Mouse (Mus musculus) forebrain, postnatal 0 days (tissue): ENCODE measurements at regions not wholly inside any gene's neighbourhood (a gene's known extent, or its start where the extent isn't known, plus 50 kb on each side); places are given as distances from the start of the nearest gene placed in this dataset.

Experiments used
- ATAC-seq: fragments of 200-750 bp; cut with Nextera tagmentation; 2 replicates; pipeline ENCODE4 v1.8.0; 2017; ENCODE audit warnings: mild to moderate bottlenecking, moderate library complexity
- DNase-seq: peaks from one replicate; pipeline ENCODE4 v3.0.0-alpha.2; 2015
- H3K27ac ChIP-seq: fragments of 300-500 bp; sonication (generic); 2 replicates; pipeline ENCODE4 v1.5.1; 2014; ENCODE audit warnings: low read depth, mild to moderate bottlenecking, antibody characterized with exemption, low read length, moderate library complexity, mixed read lengths
- H3K27me3 ChIP-seq: fragments of 300-500 bp; sonication (generic); 2 replicates; pipeline ENCODE4 v1.6.1; 2014; ENCODE audit warnings: mild to moderate bottlenecking, low read length, mixed read lengths; ENCODE audit not compliant: insufficient read depth
- H3K36me3 ChIP-seq: fragments of 300-500 bp; sonication (generic); 2 replicates; pipeline ENCODE4 v1.6.1; 2014; ENCODE audit warnings: mild to moderate bottlenecking, moderate library complexity; ENCODE audit not compliant: insufficient read depth
- H3K4me1 ChIP-seq: fragments of 300-500 bp; sonication (generic); 2 replicates; pipeline ENCODE4 v1.6.1; 2014; ENCODE audit warnings: antibody characterized with exemption; ENCODE audit not compliant: insufficient read depth
- H3K4me2 ChIP-seq: fragments of 300-500 bp; sonication (generic); 2 replicates; pipeline ENCODE4 v1.6.1; 2014; ENCODE audit warnings: low read depth, mild to moderate bottlenecking, moderate library complexity
- H3K4me3 ChIP-seq: fragments of 300-500 bp; sonication (generic); 2 replicates; pipeline ENCODE4 v1.5.1; 2014; ENCODE audit warnings: low read depth, low read length, mixed read lengths
- H3K9ac ChIP-seq: fragments of 300-500 bp; sonication (generic); 2 replicates; pipeline ENCODE4 v1.6.1; 2014; ENCODE audit warnings: mild to moderate bottlenecking
- H3K9me3 ChIP-seq: fragments of 300-500 bp; sonication (generic); 2 replicates; pipeline ENCODE4 v1.6.1; 2016; ENCODE audit warnings: low read length
- CTCF ChIP-seq: sonication (generic); IDR thresholded peaks from 2 replicates; pipeline ENCODE4 v1.5.1; 2016; ENCODE audit warnings: antibody characterized with exemption, control low read depth, low read depth
- WGBS: fragments of 180-500 bp; shearing (Covaris S2); extraction: QIAGEN DNeasy Blood & Tissue Kit; methylation state at CpG from one replicate; pipeline ENCODE4 v1.1.7; 2014; 5-methylcytosine and 5-hydroxymethylcytosine counted together

- ATAC-seq (no peak), DNase-seq (no peak)
- no peak overlapping the region for H3K27ac ChIP-seq
Observed at GRCm38 (mm10) chr2:123190795-123191582, 426.0 kb downstream of the Sqor start.

GRCm38 (mm10) chr2:123194533-123194932, 429.5 kb downstream of the Sqor start:
- ATAC-seq (no peak), DNase-seq (peak; percentile 16)
- H3K4me2 ChIP-seq: no peak overlapping the region
- no peak overlapping the region for H3K27ac ChIP-seq
- H3K27me3 ChIP-seq: no peaks in the 10 kb centered on the region
- no peaks in the 10 kb centered on the region for H3K9me3 ChIP-seq
- H3K4me3 ChIP-seq: no peak overlapping the region
- no peaks in the 10 kb centered on the region for H3K4me1 ChIP-seq
- H3K36me3 ChIP-seq: no peaks in the 10 kb centered on the region
- peak; percentile 48 for TF ChIP-seq CTCF
- no peak overlapping the region for H3K9ac ChIP-seq
- 44% methylated on average over 1 of the region's 1 CpGs for WGBS

More at GRCm38 (mm10) chr2:123190795-123191582, 426.0 kb downstream of the Sqor start:
- Histone ChIP-seq H3K4me3 (no peak overlapping the region), H3K9ac (no peak overlapping the region), H3K4me1 (no peaks in the 10 kb centered on the region), H3K9me3 (no peaks in the 10 kb centered on the region), H3K36me3 (no peaks in the 10 kb centered on the region), H3K27me3 (no peaks in the 10 kb centered on the region), H3K4me2 (no peak overlapping the region)
- 43% methylated on average over 3 of the region's 3 CpGs for WGBS
- TF ChIP-seq CTCF: no peak
